Mouse (Mus musculus): Measurements from ENCODE around the gene Serpinh1.

DNA sequence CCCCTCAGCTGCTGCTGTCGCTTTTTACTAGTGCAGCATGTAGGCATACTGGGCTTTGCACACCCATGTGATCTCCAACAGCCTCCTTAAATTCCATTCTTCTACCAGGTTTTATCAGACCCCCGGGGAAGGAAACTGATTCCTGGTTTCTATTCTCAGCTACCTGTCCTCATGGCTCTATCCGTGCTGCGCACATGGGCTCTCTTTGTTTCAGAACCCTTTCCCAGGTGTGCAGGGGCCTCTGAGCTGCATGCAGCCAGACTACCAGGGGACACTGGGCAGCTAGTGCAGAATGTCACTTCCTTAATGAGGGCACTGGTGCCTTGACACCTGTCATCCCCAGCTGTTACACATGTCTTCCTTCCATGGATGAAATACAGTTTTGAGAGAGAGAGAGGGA, 41.0 kb downstream of the Serpinh1 start:
- TF ChIP-seq POLR2A (IDR thresholded peaks at IDR 0.05; ENCODE audit: insufficient read depth, low read depth, low read length): no peak
- no peak for TF ChIP-seq CTCF (IDR thresholded peaks at IDR 0.05; ENCODE audit: insufficient read depth, low read depth, low read length)
